Mouse (Mus musculus) embryonic stem cell, embryonic (primary cell): ENCODE data around the gene Rnf169.
"Not testable (repeated sequence)": the region's sequence is repeated elsewhere in the genome, so short reads cannot be mapped to it uniquely, and the experiment has no call there.

Experiments
- CTCF ChIA-PET, 4 experiments: fragments of 300-600 bp in 2 of 4; fragments of 350-600 bp in 2 of 4; sonication (Branson Sonifier 250); formaldehyde crosslinking; loops; one replicate each; lab custom pipeline; 2022; ENCODE audit warnings: inconsistent platforms in 2 of 4; lab: Charles Lee
- POLR2A ChIA-PET, 4 experiments: fragments of 300-600 bp in 2 of 4; fragments of 350-600 bp in 2 of 4; sonication (Branson Sonifier 250); formaldehyde crosslinking; loops; one replicate each; lab custom pipeline; 2022; ENCODE audit warnings: antibody characterized with exemption in 4 of 4, inconsistent platforms in 1 of 4; lab: Charles Lee

Gene Rnf169

DNA sequence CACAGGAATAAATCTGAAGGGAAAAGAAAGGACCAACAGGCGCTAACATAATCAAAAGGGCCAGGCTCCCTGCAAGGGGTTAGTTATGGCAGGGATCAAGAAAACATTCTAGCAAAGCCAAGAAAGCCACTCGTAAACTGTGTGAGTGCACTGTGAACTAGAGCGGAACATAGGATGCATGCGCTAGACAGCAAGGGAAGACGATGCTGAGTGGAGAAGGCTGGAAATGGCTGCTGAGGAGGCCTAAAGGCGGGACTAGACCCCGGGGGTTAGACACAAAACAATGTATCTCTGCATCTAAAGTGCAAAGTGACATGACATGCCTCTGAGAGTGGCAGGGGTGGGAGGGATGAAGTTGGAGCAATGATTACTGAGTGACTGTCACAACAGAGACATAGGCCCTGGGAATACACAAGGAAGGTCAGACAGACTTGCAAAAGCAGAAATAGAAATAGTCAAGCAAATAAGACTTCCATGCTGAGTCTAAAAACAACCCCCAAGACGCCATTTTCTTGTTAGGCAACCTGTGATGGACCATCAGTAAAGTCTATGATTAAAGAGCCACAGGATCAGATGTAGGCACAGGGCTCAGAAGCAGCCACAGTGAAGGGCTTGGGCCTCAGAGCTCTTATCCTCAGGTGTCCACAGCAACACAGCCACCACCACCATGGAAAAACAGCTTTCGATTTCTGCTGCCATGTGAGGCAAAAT lies 14.1 kb downstream of the Rnf169 start:
- CTCF ChIA-PET = interaction anchor here in 1 of 4 experiments (1.3 kb wide), 1 partner anchor 23 kb away, joined by 4 read pairs; no protein-coding TSS in a partner anchor
- POLR2A ChIA-PET = interaction anchor here in 2 of 4 experiments (0.9 to 1.0 kb wide), 2 partner anchors 13 to 38 kb away, joined by 3 to 4 read pairs; no protein-coding TSS in a partner anchor

DNA sequence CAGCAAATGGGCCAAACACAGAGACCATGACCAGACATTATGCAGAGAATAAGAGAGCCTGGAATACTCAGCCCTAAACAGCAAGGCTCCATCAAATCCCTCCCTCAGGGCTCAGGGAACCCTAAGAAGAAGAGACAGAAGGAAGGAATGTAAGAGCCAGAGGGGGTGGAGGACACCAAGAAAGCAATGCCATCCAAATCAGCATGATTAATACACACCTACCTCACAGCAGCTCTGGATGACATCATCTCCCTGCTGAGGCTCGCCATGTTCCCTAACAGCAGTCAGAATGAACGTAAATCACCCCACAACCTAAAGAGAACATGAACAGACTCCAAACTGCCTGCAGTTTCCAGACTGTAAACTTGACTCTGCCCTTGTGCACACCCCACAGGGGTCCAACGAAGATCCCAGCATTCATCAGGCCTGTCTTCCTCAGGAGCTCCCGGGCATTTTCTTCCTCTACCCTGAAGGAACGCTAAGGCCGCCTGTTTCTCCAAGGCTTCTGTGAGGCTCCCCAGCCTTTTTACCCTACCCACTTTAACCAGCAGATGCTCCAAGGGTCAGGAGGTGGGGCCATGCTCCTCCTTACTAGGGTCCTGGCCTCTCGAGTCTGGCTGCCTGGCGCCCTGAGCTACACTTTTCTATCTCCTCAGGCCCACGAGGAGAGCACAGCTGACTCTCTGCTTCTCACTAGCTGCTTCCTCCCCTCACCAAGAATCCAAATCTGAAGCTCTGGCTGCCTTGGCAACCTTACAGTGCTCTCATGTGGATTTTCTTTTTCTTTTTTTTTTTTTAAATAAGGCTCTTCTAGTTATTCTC lies 15.0 kb downstream of the Rnf169 start:
- POLR2A ChIA-PET = interaction anchor here (0.6 to 1.2 kb wide), 10 partner anchors 8 to 465 kb away, joined by 3 to 9 read pairs (median 4); partner anchors contain the start of gene Pold3 (in 1 of the 4)
- CTCF ChIA-PET = interaction anchor here in 3 of 4 experiments (0.7 to 1.5 kb wide), 5 partner anchors 15 to 29 kb away, joined by 3 to 8 read pairs (median 3); partner anchors contain the start of gene Rnf169 (in 2 of the 3)

GRCm38 (mm10) chr7:99963237-99963860 lies 16.9 kb downstream of the Rnf169 start:
- ChIA-PET POLR2A (interaction anchor here in 2 of 4 experiments (1.0 to 1.1 kb wide), 3 partner anchors 10 to 17 kb away, joined by 3 to 4 read pairs (median 4); partner anchors contain the start of gene Rnf169 (in 1 of the 2)), CTCF (no interaction called here)

DNA sequence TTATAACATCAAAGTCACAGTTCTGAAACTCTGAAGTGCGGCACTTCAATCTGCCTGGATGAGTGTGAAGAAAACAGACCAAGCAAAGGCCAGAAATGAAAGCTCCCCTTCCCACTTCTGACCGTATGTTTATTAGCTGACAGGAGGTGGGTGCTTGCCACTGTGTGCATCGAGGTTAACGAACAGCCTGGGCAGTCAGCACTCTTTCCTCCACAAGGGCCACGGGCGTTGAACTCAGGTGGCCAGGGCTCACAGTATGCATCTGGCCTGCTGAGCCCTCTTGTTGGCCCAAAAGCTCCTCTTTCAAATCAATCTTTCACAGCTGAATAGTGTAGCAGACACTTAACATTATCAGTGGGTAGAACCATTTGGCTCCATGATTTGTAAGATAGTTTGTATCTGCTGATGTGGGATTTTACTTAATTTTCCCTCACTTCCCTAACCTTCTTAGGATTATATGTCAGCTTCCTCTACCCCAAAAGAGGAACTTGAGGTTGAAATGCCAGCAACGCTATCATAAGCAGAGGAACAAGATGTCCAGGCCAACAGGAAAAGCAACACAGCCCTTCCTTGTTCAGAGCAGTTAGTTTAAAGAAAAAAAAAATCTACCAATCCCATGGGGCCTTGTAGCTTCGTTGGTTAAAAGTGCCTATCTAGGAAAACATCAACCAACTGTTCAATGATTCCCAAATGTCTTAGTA lies 17.6 kb downstream of the Rnf169 start:
- POLR2A ChIA-PET = interaction anchor here in 3 of 4 experiments (1.0 to 1.3 kb wide), 6 partner anchors 10 to 42 kb away, joined by 3 to 4 read pairs (median 3); partner anchors contain the start of gene Rnf169 (in 2 of the 3)
- CTCF ChIA-PET = interaction anchor here in 1 of 4 experiments (1.2 kb wide), 1 partner anchor 18 kb away, joined by 3 read pairs; no protein-coding TSS in a partner anchor

- POLR2A ChIA-PET = interaction anchor here in 1 of 4 experiments (1.3 kb wide), 1 partner anchor 26 kb away, joined by 3 read pairs; no protein-coding TSS in a partner anchor
Measured at GRCm38 (mm10) chr7:99961518-99961917, 18.7 kb downstream of the Rnf169 start.

DNA sequence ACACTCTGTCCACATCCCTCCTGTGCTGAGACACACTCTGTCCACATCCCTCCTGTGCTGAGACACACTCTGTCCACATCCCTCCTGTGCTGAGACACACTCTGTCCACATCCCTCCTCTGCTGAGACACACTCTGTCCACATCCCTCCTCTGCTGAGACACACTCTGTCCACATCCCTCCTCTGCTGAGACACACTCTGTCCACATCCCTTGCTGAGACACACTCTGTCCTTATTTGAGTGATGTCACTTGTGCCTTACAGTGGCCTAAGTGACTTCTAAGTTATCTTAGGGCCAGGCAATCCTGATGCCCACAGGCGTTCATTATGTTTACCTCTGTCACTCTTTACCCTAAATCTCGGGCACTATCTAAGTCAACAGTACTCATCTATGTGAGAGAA lies 19.7 kb downstream of the Rnf169 start:
- POLR2A ChIA-PET, CTCF ChIA-PET: not testable (repeated sequence)

More at GRCm38 (mm10) chr7:99961518-99961917, 18.7 kb downstream of the Rnf169 start:
- CTCF ChIA-PET = interaction anchor here in 1 of 4 experiments (0.6 kb wide), 1 partner anchor 315 kb away, joined by 3 read pairs; no protein-coding TSS in a partner anchor

DNA sequence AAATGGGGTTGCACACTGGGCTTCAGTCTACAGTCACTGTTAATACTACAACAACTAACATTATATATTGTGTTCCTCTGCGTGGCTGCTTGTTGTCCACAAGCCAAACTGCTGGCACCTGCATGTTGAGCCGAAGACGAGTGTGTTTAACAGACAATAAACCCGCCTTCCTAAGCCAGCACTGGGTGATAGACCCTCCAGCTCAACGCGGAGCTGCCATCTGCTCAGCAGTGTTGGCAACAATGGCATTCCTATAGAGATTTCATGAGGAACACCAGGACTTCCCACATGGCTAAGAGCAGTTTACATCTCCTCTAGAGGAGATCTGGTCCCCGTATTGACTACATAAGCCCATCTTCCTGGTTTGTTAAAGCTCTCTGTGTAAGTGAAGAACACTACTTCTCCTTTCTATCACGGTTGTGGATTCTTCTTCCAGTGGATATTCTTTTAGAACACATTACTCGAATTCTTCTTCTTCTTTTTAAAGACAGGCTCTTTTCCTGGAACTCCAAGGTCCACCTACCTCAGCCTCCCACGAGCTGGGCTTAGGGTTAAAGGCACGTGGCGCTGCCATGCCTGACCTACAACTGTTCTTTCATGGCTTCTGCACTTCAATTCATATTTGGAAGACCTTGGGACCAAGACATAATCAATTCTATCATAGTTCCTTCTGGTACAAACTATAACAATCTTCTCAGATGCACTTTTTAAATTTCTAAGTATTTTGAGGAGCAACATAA lies 22.9 kb downstream of the Rnf169 start:
- CTCF ChIA-PET = interaction anchor here in 1 of 4 experiments (0.6 kb wide), 2 partner anchors 24 to 40 kb away, joined by 3 read pairs; no protein-coding TSS in a partner anchor

DNA sequence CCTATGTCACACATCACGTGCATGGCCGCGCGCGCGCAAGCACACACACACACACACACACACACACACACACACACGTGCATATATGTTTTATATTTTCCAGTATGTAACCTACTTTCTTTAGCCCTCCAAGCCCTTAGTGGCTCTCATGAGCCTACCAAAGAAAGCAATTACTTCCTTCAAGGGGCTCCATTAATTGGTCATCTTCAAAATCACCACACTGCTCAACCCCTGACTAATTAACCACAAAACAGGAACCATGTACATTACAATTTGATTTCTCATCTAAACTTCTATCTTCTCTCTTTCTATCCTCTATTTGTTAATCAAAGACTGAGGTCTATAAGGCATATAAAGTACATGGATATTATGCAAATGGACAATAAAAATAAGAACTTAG lies 24.2 kb downstream of the Rnf169 start:
- POLR2A ChIA-PET = interaction anchor here in 1 of 4 experiments (1.7 kb wide), 1 partner anchor 24 kb away, joined by 4 read pairs; the partner anchor contains the start of gene Rnf169
- CTCF ChIA-PET = no interaction called here

More for the DNA sequence above, 22.9 kb downstream of the Rnf169 start:
- POLR2A ChIA-PET = interaction anchor here in 2 of 4 experiments (0.7 to 1.3 kb wide), 3 partner anchors 8 to 27 kb away, joined by 3 to 5 read pairs (median 3); no protein-coding TSS in a partner anchor

DNA sequence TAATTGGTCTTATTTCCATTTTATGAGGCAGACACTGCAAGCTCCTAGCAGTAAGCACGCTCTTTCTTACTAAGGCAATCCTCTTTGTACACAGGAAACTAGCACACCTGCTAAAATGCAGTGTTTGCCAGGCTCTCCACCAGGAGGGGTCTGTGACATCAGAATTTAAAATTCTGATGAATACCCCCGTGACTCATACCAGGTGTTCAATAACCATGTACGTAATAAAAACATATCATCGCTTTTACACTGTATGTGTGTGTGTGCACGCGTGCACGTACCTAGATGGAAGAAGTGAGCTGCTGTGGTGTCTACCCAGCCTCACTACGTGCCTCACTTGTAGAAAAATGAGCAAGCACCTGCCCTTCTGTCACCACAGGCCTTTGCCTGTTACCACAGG lies 26.0 kb downstream of the Rnf169 start:
- ChIA-PET CTCF (interaction anchor here in 2 of 4 experiments (0.6 to 1.5 kb wide), 3 partner anchors 34 to 270 kb away, joined by 3 to 7 read pairs (median 4); no protein-coding TSS in a partner anchor), POLR2A (interaction anchor here in 3 of 4 experiments (0.7 to 1.7 kb wide), 6 partner anchors 8 to 129 kb away, joined by 3 to 6 read pairs (median 4); partner anchors contain the start of gene Rnf169 (in 1 of the 3))

GRCm38 (mm10) chr7:99953442-99954098 lies 26.7 kb downstream of the Rnf169 start:
- POLR2A ChIA-PET = interaction anchor here in 3 of 4 experiments (0.7 to 1.6 kb wide), 5 partner anchors 20 to 205 kb away, joined by 3 to 6 read pairs (median 3); partner anchors contain the start of gene Lipt2 (in 1 of the 3)
- CTCF ChIA-PET = interaction anchor here in 1 of 4 experiments (0.8 to 1.5 kb wide), 2 partner anchors 35 to 36 kb away, joined by 3 to 4 read pairs; no protein-coding TSS in a partner anchor

- CTCF ChIA-PET = interaction anchor here in 2 of 4 experiments (1.3 to 1.4 kb wide), 2 partner anchors 31 kb away, joined by 3 to 4 read pairs; no protein-coding TSS in a partner anchor
Measured at GRCm38 (mm10) chr7:99947329-99947728, 32.9 kb downstream of the Rnf169 start.

DNA sequence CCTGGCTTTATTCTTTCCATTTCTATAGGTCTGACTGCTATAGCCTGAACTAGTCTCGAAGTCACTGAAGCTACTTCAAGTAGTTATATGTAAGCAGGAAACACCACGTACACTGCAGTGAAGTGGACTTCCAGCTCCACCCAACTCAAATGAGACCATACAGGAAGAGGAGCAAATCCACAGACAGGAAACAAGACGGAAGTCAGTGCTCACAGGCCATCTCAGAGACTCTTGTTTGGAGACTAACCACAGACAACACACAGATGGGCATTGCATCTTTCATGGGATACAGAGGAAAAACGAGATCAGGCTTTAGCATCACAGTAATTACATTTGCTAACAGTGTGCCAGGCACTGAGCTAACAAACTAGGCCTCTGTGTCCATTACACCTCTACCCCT lies 33.9 kb downstream of the Rnf169 start:
- POLR2A ChIA-PET = interaction anchor here in 3 of 4 experiments (0.9 to 1.9 kb wide), 13 partner anchors 8 to 213 kb away, joined by 3 to 15 read pairs (median 4); partner anchors contain the start of genes Rnf169 (in 2 of the 3) and Lipt2 (in 1 of the 3)
- CTCF ChIA-PET = interaction anchor here in 2 of 4 experiments (0.5 to 1.4 kb wide), 4 partner anchors 30 to 34 kb away, joined by 3 to 4 read pairs (median 3); partner anchors contain the start of gene Rnf169 (in 1 of the 2)

More at GRCm38 (mm10) chr7:99947329-99947728, 32.9 kb downstream of the Rnf169 start:
- POLR2A ChIA-PET = interaction anchor here in 3 of 4 experiments (0.9 to 1.9 kb wide), 8 partner anchors 11 to 212 kb away, joined by 3 to 15 read pairs (median 4); partner anchors contain the start of genes Rnf169 (in 2 of the 3) and Lipt2 (in 1 of the 3)

DNA sequence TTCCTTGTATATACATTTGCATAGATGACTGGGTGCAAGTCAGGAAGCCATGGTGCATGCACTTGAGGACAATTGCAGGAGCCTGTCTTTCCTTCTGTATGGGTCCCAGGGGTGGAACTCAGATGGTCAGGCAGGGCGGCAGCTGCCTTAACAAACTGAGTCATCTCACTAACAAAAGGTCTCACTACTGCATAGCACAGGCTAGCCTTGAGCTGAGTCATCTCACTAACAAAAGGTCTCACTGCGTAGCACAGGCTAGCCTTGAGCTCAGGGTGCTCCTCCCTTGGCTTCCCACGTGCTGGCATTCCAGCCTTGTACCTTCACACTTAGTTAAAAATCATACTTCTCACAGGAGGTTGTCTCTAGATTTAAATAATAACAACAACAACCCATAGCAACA lies 34.3 kb downstream of the Rnf169 start:
- ChIA-PET CTCF (interaction anchor here in 1 of 4 experiments (0.5 kb wide), 1 partner anchor 30 kb away, joined by 3 read pairs; no protein-coding TSS in a partner anchor), POLR2A (interaction anchor here in 3 of 4 experiments (1.2 to 1.9 kb wide), 11 partner anchors 9 to 44 kb away, joined by 3 to 15 read pairs (median 4); partner anchors contain the start of gene Rnf169 (in 2 of the 3))

DNA sequence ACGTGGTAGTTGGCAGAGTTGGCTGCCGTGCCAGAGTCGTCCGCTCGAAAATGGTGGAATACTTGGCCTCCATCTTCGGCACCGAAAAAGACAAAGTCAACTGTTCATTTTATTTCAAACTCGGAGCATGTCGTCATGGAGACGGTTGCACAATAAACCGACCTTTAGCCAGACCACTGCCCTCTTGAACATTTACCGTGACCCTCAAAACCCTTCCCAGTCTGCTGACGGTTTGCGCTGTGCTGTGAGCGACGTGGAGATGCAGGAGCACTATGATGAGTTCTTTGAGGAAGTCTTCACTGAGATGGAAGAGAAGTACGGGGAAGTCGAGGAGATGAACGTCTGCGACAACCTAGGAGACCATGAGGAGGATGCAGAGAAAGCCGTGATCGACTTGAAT lies 35.2 kb downstream of the Rnf169 start:
- POLR2A ChIA-PET = interaction anchor here in 1 of 4 experiments (1.5 kb wide), 2 partner anchors 12 to 29 kb away, joined by 3 to 5 read pairs; no protein-coding TSS in a partner anchor
- CTCF ChIA-PET = not testable (repeated sequence)

- CTCF ChIA-PET = no interaction called here
Measured at GRCm38 (mm10) chr7:99944520-99944919, 35.7 kb downstream of the Rnf169 start.

More at GRCm38 (mm10) chr7:99944520-99944919, 35.7 kb downstream of the Rnf169 start:
- POLR2A ChIA-PET = interaction anchor here in 2 of 4 experiments (0.8 to 1.9 kb wide), 5 partner anchors 9 to 35 kb away, joined by 3 to 6 read pairs (median 3); partner anchors contain the start of gene Rnf169 (in 1 of the 2)
